Mouse (Mus musculus) kidney, embryonic 14.5 days (tissue): ENCODE data around the gene Nfic. TPM values are rescaled to one million over a fixed set of nuclear protein-coding genes. Genes with fewer than 3 reads are reported as not detected.

Source experiments
- ATAC-seq: fragments of 200-750 bp; cut with Nextera tagmentation; 2 replicates; pipeline ENCODE4 v1.8.0; 2017; ENCODE audit warnings: moderate number of reproducible peaks, mild to moderate bottlenecking, moderate TSS enrichment, moderate library complexity; ENCODE audit not compliant: low FRiP score, low TSS enrichment
- H3K27ac ChIP-seq: fragments of 300-500 bp; sonication (generic); 2 replicates; pipeline ENCODE4 v1.5.1; 2014; ENCODE audit warnings: low read depth, mild to moderate bottlenecking, low read length, moderate library complexity, mixed read lengths
- H3K27me3 ChIP-seq: fragments of 300-500 bp; sonication (generic); 2 replicates; pipeline ENCODE4 v1.6.1; 2014; ENCODE audit warnings: mild to moderate bottlenecking, low read length; ENCODE audit not compliant: control insufficient read depth, insufficient read depth
- H3K36me3 ChIP-seq: fragments of 300-500 bp; sonication (generic); 2 replicates; pipeline ENCODE4 v1.6.1; 2014; ENCODE audit warnings: low read length, mixed read lengths; ENCODE audit not compliant: control insufficient read depth, insufficient read depth
- H3K4me1 ChIP-seq: fragments of 300-500 bp; sonication (generic); 2 replicates; pipeline ENCODE4 v1.6.1; 2014; ENCODE audit warnings: low read length, mixed read lengths; ENCODE audit not compliant: control insufficient read depth, insufficient read depth
- H3K4me2 ChIP-seq: fragments of 300-500 bp; sonication (generic); replicated peaks from 2 replicates; pipeline ENCODE4 v1.6.1; 2014; ENCODE audit warnings: low read depth, mild to moderate bottlenecking, low read length
- H3K4me3 ChIP-seq: fragments of 300-500 bp; sonication (generic); 2 replicates; pipeline ENCODE4 v1.5.1; 2014; ENCODE audit warnings: mild to moderate bottlenecking, low read length
- H3K9ac ChIP-seq: fragments of 300-500 bp; sonication (generic); 2 replicates; pipeline ENCODE4 v1.6.1; 2014; ENCODE audit warnings: low read depth, mild to moderate bottlenecking, low read length, moderate library complexity
- H3K9me3 ChIP-seq: fragments of 300-500 bp; sonication (generic); 2 replicates; pipeline ENCODE4 v1.6.1; 2016; ENCODE audit warnings: low read length; ENCODE audit not compliant: control insufficient read depth
- WGBS: fragments of 180-500 bp; shearing (Covaris S2); extraction: QIAGEN DNeasy Blood & Tissue Kit; methylation state at CpG from one replicate; pipeline ENCODE4 v1.1.7; 2014; 5-methylcytosine and 5-hydroxymethylcytosine counted together
- microRNA-seq: library from miRNA; unstranded; fragments of <30 nt; microRNA quantifications from one replicate; pipeline ENCODE4, GENCODE M21; 2016
- polyA plus RNA-seq: library from polyadenylated mRNA; unstranded; fragments of >200 nt; fragmentation: Nextera tagmentation; extraction: Ambion mirVana; gene quantifications from 2 replicates; pipeline ENCODE4 v1.2.1, GENCODE M21; 2014

The Nfic gene
- polyA plus RNA-seq, 1 experiment from 2014 or later, result 59.0 TPM

GRCm38 (mm10) chr10:81354738-81355477 lies 100.5 kb downstream of the Nfic start:
- Histone ChIP-seq H3K27ac (no peak overlapping the region), H3K36me3 (no peaks in the 10 kb centered on the region), H3K9ac (no peak overlapping the region), H3K4me3 (no peak overlapping the region), H3K4me2 (no peak overlapping the region), H3K4me1 (peaks cover 12% of the 10 kb centered on the region; the same call in 1 of the 2 replicates), H3K9me3 (no peaks in the 10 kb centered on the region), H3K27me3 (no peaks in the 10 kb centered on the region)
- 67% methylated on average over 9 of the region's 9 CpGs for WGBS
- ATAC-seq, result no peak

- ATAC-seq, result no peak
- Histone ChIP-seq H3K27me3 (no peaks in the 10 kb centered on the region), H3K4me2 (no peak overlapping the region), H3K4me3 (no peak overlapping the region), H3K36me3 (peaks cover 13% of the 10 kb centered on the region; the same call in 1 of the 2 replicates), H3K9me3 (no peaks in the 10 kb centered on the region), H3K27ac (no peak overlapping the region), H3K4me1 (peaks cover 12% of the 10 kb centered on the region), H3K9ac (no peak overlapping the region)
- WGBS, result 23% methylated on average over 9 of the region's 9 CpGs
Observed at GRCm38 (mm10) chr10:81351678-81352291, 103.7 kb downstream of the Nfic start.

- ATAC-seq, result peak; percentile 94
- H3K4me2 ChIP-seq, result peak within 1 kb of the TSS; percentile 73
- peak within 1 kb of the TSS; percentile 88 for H3K9ac ChIP-seq
- no peaks in the 10 kb centered on the region for H3K9me3 ChIP-seq
- peaks cover 13% of the 10 kb centered on the region; the same call in 1 of the 2 replicates for H3K36me3 ChIP-seq
- under 1% methylated on average over 46 of the region's 54 CpGs for WGBS
- H3K27me3 ChIP-seq, result no peaks in the 10 kb centered on the region
- H3K27ac ChIP-seq, result peak within 1 kb of the TSS; percentile 69; the same call in 1 of the 2 replicates
- peaks cover 16% of the 10 kb centered on the region for H3K4me1 ChIP-seq
- H3K4me3 ChIP-seq, result peak within 1 kb of the TSS; percentile 74
Observed at GRCm38 (mm10) chr10:81350351-81351063, 104.9 kb downstream of the Nfic start, which contains the start of gene Hmg20b. Gene Hmg20b, minus strand, starts transcription at chr10:81350480.

GRCm38 (mm10) chr10:81349961-81350350 lies 105.5 kb downstream of the Nfic start:
- Histone ChIP-seq H3K36me3 (peaks cover 13% of the 10 kb centered on the region; the same call in 1 of the 2 replicates), H3K27me3 (no peaks in the 10 kb centered on the region), H3K4me1 (peaks cover 16% of the 10 kb centered on the region), H3K27ac (peak overlapping the region; percentile 69; the same call in 1 of the 2 replicates), H3K4me2 (peak overlapping the region; percentile 73), H3K9ac (peak overlapping the region; percentile 88), H3K9me3 (no peaks in the 10 kb centered on the region), H3K4me3 (peak overlapping the region; percentile 74)
- peak; percentile 5 for ATAC-seq
- 2% methylated on average over 15 of the region's 29 CpGs for WGBS

- no peak overlapping the region; the same call in 1 of the 2 replicates for H3K27ac ChIP-seq
Observed at GRCm38 (mm10) chr10:81349146-81349545, 106.3 kb downstream of the Nfic start.

GRCm38 (mm10) chr10:81346453-81347067 lies 108.9 kb downstream of the Nfic start:
- Histone ChIP-seq H3K27ac (no peak overlapping the region), H3K4me2 (peak overlapping the region; percentile 56), H3K4me1 (peaks cover 21% of the 10 kb centered on the region), H3K9ac (peak overlapping the region; percentile 48; the same call in 1 of the 2 replicates), H3K9me3 (no peaks in the 10 kb centered on the region), H3K27me3 (peaks cover 22% of the 10 kb centered on the region), H3K4me3 (peak overlapping the region; percentile 35), H3K36me3 (peaks cover 13% of the 10 kb centered on the region; the same call in 1 of the 2 replicates)
- 6% methylated on average over 54 of the region's 55 CpGs for WGBS
- ATAC-seq, result peak; percentile 7; the same call in 1 of the 2 replicates

More at GRCm38 (mm10) chr10:81349146-81349545, 106.3 kb downstream of the Nfic start:
- H3K9me3 ChIP-seq, result no peaks in the 10 kb centered on the region
- ATAC-seq, result no peak
- WGBS, result 7% methylated on average over 12 of the region's 12 CpGs
- H3K4me2 ChIP-seq, result peak overlapping the region; percentile 73
- H3K4me1 ChIP-seq, result peaks cover 16% of the 10 kb centered on the region
- H3K36me3 ChIP-seq, result peaks cover 13% of the 10 kb centered on the region; the same call in 1 of the 2 replicates
- H3K27me3 ChIP-seq, result no peaks in the 10 kb centered on the region
- peak overlapping the region; percentile 74 for H3K4me3 ChIP-seq
- H3K9ac ChIP-seq, result peak overlapping the region; percentile 88; the same call in 1 of the 2 replicates

Small RNA genes lying within 50 kb of the gene (microRNA-seq; reads per million reads assigned to microRNA genes)
- gene Gm25595 (not detected), gene Mir1191b (2.1 reads per million, percentile 3 among the genes with 10 or more reads in this experiment), gene Mir6913 (not detected)

Other genes starting within 250 kb of the Nfic start
- gene Atcay, start 224.8 kb downstream of the Nfic start, polyA plus RNA-seq, result 0.19 and 0.23 TPM in 2 replicates
- 4.5 and 4.7 TPM in 2 replicates for gene Zfr2, start 222.5 kb downstream of the Nfic start, polyA plus RNA-seq
- gene Matk, start 202.7 kb downstream of the Nfic start, polyA plus RNA-seq, result 5.4 and 7.0 TPM in 2 replicates
- 240 and 276 TPM in 2 replicates for gene Mrpl54, start 188.7 kb downstream of the Nfic start, polyA plus RNA-seq
- 51.4 and 52.7 TPM in 2 replicates for gene Apba3, start 188.7 kb downstream of the Nfic start, polyA plus RNA-seq
- 7.6 and 11.6 TPM in 2 replicates for gene Tjp3, start 164.1 kb downstream of the Nfic start, polyA plus RNA-seq
- 25.4 and 60.7 TPM in 2 replicates for gene Pip5k1c, start 162.7 kb downstream of the Nfic start, polyA plus RNA-seq
- 21.4 and 29.6 TPM in 2 replicates for gene Cactin, start 134.5 kb downstream of the Nfic start, polyA plus RNA-seq
- gene Tbxa2r, start 126.9 kb downstream of the Nfic start, polyA plus RNA-seq, result 8.7 and 10.1 TPM in 2 replicates
- gene Gipc3, start 112.4 kb downstream of the Nfic start, polyA plus RNA-seq, result 0.05 and 0.07 TPM in 2 replicates
- 115 and 119 TPM in 2 replicates for gene Hmg20b, start 105.2 kb downstream of the Nfic start, polyA plus RNA-seq
- gene Mfsd12, start 98.1 kb downstream of the Nfic start, polyA plus RNA-seq, result 4.1 and 4.6 TPM in 2 replicates
- gene 4930404N11Rik, start 89.8 kb downstream of the Nfic start, polyA plus RNA-seq, result 0.14 and 0.30 TPM in 2 replicates
- gene Fzr1, start 77.1 kb downstream of the Nfic start, polyA plus RNA-seq, result 101 and 108 TPM in 2 replicates
- gene Dohh, start 71.2 kb downstream of the Nfic start, polyA plus RNA-seq, result 59.2 and 73.9 TPM in 2 replicates
- gene Gm48551, start 71.2 kb downstream of the Nfic start, polyA plus RNA-seq, result 3.5 and 3.8 TPM in 2 replicates
- 0.61 and 1.5 TPM in 2 replicates for gene Gm48552, start 66.6 kb downstream of the Nfic start, polyA plus RNA-seq
- gene Smim24, start 62.6 kb downstream of the Nfic start, polyA plus RNA-seq, result 14.9 and 16.4 TPM in 2 replicates
- 0.28 and 0.36 TPM in 2 replicates for gene Celf5, start 27.1 kb upstream of the Nfic start, polyA plus RNA-seq
- 59.1 and 76.6 TPM in 2 replicates for gene Ncln, start 40.8 kb upstream of the Nfic start, polyA plus RNA-seq
- 0.41 and 0.54 TPM in 2 replicates for gene S1pr4, start 44.5 kb upstream of the Nfic start, polyA plus RNA-seq
- gene Gna15, start 68.6 kb upstream of the Nfic start, polyA plus RNA-seq, result 0.23 and 0.60 TPM in 2 replicates
- 77.7 and 89.2 TPM in 2 replicates for gene Gna11, start 89.6 kb upstream of the Nfic start, polyA plus RNA-seq
- 408 and 609 TPM in 2 replicates for gene Aes, start 103.9 kb upstream of the Nfic start, polyA plus RNA-seq
- gene Tle2, start 118.9 kb upstream of the Nfic start, polyA plus RNA-seq, result 29.3 and 30.4 TPM in 2 replicates
- gene Tle6, start 145.4 kb upstream of the Nfic start, polyA plus RNA-seq, result 12.6 and 15.5 TPM in 2 replicates
- 0.84 and 0.86 TPM in 2 replicates for gene BC025920, start 150.6 kb upstream of the Nfic start, polyA plus RNA-seq
- gene Sirt6, start 172.2 kb upstream of the Nfic start, polyA plus RNA-seq, result 39.9 and 40.7 TPM in 2 replicates
- 11.3 and 18.5 TPM in 2 replicates for gene Ankrd24, start 172.9 kb upstream of the Nfic start, polyA plus RNA-seq
- 5.3 and 6.4 TPM in 2 replicates for gene Gm10778, start 193.4 kb upstream of the Nfic start, polyA plus RNA-seq
- gene Zfp433, start 249.2 kb upstream of the Nfic start, polyA plus RNA-seq, result 18.9 and 19.8 TPM in 2 replicates